Mouse (Mus musculus) thymus, postnatal 0 days (tissue): Measurements from ENCODE around the gene Capn12. TPM values are rescaled to one million over a fixed set of nuclear protein-coding genes. Genes with fewer than 3 reads are reported as not detected.

Source experiments
- DNase-seq: peaks from one replicate; pipeline ENCODE4 v3.0.0-alpha.2; 2015; ENCODE audit warnings: low spot score
- polyA plus RNA-seq: library from polyadenylated mRNA; unstranded; fragments of >200 nt; fragmentation: Nextera tagmentation; extraction: Ambion mirVana; gene quantifications from 2 replicates; pipeline ENCODE4 v1.2.1, GENCODE M21; 2015

Capn12 gene
- polyA plus RNA-seq, 1 experiment from 2014 or later: 0.53 TPM

DNA sequence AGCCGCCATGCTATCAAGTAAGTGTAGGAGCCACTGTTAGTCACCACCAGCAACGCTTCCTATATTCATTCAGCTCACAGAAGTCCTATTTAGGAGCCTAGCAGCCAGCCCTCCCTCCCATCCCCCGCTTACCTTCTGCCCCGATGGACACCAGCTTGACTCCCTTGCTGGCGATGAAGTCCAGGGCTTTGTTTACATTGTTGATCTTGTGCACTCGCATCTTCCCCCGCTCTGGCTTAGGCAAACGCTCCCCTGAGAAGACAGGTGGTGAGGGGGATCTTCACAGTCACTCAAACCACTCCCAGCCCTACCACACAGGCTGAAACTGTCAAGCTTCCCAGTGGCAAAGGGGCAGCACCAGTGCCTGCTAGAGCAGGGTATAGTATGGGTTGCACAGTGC, 37.3 kb downstream of the Capn12 start:
- no peak for DNase-seq

GRCm38 (mm10) chr7:28919815-28920214, 38.6 kb downstream of the Capn12 start:
- DNase-seq: no peak

DNA sequence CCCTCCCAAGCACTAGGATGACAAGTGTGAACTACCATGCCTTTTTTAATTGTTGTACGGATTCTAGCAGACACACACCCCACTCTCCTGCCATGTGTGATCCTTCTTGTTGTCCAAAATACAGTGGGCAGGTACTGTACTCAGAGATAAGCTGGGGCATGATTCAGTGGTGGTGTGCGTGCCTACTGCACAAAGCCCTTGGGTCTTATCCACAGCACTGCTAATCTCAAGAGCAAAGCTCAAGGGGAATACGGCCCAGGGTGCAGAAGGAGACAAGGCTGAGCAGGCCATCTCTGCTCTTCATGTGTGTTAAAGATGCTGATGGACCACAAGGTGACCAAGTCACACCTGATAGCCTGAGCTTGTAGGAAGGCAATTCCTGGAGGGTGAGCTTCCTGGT, 40.0 kb downstream of the Capn12 start:
- DNase-seq: no peak

GRCm38 (mm10) chr7:28921722-28922465, 40.7 kb downstream of the Capn12 start:
- no peak for DNase-seq

- no peak for DNase-seq
Observed at GRCm38 (mm10) chr7:28922606-28923005, 41.4 kb downstream of the Capn12 start.

DNA sequence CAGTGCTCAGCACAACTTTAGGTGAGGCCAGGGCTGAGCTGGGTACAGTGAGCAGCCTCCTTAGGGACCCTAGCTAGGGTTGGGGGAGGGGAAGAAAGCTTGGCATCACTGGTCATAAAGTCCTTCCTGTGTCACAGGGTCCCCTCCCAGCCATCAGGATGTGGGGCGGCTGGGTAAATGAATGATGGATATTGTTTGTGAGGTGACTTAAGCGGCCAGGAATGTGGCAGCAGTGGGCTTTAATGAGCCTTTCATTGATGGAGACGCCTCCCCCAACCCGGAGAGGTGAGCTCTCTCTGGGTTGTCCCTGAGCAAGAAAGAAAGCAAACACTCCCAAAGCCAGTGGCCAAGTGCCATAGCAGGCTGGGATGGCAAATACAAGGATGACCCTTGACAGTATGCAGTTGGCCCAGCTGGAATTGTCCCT, 42.7 kb downstream of the Capn12 start:
- no peak for DNase-seq

DNA sequence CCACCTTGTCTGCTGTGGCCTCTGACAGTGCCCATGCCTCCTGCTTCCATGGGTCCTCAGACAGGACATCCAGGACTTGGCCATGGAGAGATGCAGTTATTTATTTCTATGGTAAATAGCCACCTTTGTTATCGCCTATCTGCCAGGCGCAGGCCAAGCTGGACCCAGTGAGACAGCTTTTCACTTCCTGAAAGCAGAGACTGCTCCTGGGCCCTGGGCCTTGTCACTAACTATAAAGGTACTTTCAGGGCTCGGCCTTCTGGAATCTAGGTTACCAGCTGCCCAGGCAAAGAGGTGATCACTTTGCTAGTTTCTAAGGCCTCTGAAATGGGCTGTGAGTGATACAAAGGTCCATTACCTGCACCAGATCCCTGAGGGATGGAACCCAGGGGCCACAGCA, 43.6 kb downstream of the Capn12 start:
- no peak for DNase-seq

- DNase-seq: no peak
Observed at GRCm38 (mm10) chr7:28925317-28925716, 44.1 kb downstream of the Capn12 start.

GRCm38 (mm10) chr7:28926172-28926571, 45.0 kb downstream of the Capn12 start:
- DNase-seq: no peak

DNA sequence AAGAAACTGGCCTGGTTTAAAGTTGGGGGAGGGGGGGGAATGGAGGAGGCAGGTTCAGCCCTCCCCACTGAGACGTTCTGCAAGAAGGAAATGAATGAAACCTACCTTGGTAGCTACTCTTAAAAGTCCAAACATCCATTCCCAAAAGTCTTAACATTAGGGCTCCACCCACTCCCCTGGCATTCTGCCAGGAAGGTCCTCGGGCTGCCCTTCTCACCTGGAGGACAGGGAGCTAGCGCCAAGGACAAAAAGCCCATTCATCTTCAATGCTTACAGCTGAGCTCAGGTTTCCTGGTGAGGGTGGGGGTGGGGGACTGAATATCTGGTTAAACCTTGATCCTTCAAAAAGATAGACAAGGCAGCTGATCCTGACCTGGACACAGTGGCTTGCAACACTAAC, 48.2 kb downstream of the Capn12 start:
- DNase-seq: no peak

DNA sequence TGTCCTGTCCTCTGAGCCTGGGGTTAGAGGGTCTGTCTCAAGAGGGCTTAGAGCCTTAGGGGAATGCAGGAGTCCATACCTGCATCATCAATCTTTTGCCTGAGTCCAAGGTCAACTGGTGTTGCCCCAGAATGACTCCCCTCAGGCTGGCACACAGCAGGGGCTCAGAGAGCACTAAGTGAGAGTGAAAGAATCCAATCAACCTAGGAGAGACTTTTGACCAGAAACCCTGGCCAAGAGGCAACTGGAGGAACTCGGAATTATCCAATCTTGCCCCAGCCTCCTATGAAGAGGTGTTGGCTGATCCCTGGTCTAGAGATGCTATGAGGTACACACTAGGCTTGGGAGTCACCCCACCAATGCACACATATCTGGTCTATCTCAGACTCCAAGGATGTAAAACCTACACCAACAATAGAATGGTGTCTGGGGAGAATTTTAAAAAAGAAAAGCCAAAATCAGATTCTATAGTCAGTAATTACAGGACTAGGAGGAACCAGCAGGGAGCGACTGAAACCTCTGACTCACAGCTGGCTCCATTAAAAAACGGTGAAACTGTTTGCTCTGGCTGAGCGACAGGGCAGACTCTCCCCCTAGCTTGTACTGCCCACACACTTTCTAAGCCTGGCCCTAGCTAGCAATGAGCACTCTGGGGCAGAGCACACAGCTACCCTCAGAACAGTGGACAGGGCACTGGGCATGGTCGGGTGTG, 49.3 kb downstream of the Capn12 start:
- DNase-seq: no peak

DNA sequence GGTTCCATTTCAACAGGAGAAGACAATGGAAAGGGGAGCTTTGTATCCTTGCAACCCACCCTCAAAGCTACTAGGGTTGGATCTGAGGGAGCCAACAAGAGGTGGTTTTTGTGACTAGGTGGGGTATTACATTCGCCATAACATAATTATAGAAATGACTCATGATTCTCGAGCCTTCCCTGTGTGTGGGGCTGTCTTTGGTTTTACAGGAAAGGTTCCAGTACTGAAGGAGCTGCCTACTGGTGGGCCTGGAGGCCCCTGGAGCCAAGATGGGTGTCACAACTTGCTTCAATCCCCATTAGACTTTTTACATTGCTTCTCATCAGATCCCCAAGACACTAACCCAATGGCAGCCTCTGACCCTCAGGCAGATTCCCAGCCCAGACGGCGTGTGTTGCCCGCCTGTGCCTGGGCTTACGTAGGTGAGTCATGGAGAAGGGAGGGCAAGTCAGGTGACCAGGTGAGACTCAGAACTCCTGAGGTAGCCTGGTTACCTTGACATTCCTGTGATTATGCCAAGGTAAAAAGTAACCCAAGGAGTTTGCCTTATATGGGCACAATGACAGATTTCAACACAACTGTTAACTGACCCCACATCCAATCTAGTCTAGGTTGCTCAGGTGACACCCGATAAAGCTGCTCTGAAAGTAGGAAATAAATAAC, 49.9 kb downstream of the Capn12 start:
- no peak for DNase-seq

DNA sequence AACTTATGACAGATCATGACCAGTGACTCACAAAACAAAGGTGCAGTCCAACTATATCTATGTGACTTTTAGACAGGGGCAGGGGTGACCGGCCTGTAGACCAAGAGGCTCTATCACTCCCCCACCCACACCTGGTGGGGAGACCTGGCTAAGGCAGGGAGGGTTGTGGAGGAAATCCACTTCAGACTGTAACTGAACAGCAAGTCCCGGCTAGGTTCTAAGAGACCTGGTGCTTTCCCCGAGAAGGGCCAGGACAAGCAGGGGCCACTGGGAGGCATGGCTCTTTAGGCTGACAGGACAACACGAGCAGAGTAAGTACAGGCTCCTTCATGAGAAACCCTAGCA, 50.4 kb downstream of the Capn12 start:
- DNase-seq: no peak

- no peak for DNase-seq
Observed at GRCm38 (mm10) chr7:28932421-28933041, 51.3 kb downstream of the Capn12 start.

DNA sequence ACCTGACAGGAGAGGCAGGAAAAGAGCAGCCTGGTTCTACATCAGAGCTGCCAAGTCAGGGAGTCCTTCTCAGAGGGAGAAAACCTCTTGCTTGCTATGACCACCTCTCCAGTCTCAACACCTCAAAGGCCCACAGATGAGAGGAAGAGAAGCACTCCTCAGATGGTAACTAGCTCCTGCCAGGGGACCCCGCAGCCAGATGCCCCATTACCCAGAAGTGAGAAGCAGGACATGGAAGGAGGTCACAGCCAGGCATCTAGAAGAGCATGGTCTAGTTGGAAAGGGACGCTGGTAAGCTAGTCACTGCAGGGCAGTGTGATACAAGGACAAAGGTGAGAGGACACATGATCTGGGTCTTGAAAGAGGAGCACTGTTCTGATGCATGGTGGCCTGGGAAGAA, 52.6 kb downstream of the Capn12 start:
- no peak for DNase-seq

DNA sequence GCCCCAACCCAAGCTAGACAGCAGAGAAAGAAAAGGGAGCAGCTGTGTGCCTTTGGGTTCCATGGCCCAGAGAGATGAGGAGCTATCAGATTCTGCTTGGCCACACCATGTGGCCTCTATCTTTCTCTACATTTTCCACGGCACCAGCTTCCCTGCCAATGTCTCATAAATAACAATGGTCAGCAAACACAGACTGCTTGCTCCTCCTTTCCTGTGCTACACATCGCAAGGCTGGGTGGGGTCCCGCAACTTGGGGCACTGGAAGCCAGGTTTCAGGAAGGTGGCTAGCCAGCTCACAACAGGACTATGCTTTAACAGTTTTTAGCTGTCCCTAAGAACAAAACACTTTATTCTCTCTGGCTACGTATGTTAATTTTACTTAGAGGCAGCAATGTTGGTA, 55.6 kb downstream of the Capn12 start:
- no peak for DNase-seq

GRCm38 (mm10) chr7:28938654-28939053, 57.4 kb downstream of the Capn12 start:
- DNase-seq: no peak

- DNase-seq: no peak
Observed at GRCm38 (mm10) chr7:28939418-28940183, 58.4 kb downstream of the Capn12 start.

GRCm38 (mm10) chr7:28941129-28941528, 59.9 kb downstream of the Capn12 start:
- DNase-seq: no peak

DNA sequence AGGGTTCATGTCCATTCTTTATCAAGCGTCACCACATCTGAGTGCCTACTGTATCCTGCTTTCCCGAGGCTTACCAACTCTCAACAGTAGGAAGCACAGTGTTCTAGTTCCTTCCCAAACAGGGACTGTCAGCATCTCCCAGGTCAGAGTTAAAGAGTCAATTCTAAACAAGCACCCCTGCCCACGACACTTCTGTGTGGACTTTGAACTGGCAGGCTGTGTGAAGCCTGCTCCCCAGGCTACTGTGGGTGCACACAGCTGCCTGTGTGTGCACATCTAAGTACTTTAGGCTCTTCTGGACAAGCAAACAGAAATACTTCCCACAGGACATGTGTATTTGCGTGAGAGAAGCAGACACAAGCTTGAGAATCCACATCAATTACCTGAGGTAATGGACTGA, 60.3 kb downstream of the Capn12 start:
- peak; percentile 25 for DNase-seq
